18 mouse cellular contexts compared by ENCODE assay signal in the genomic region with DNA sequence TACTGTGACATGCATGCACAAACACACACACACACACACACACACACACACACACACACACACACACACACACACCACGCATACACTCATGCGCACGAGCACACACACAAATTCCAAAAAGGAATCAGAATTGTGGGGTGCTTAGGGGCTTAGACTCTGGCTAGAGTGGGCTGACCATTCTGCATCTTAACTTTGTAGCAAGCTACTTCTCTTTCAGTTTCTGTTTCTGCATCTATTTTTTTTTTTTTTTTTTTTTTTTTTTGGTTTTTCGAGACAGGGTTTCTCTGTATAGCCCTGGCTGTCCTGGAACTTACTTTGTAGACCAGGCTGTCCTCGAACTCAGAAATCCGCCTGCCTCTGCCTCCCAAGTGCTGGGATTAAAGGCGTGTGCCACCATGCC. TPM values are rescaled to one million over a fixed set of nuclear protein-coding genes. Genes with fewer than 3 reads are reported as not detected.
DNase-seq lines count a peak whose midpoint lies in the region; ATAC-seq and TF ChIP-seq lines count a peak whose summit lies in the region.
"Not testable (repeated sequence)": the region's sequence is repeated elsewhere in the genome, so short reads cannot be mapped to it uniquely, and the experiment has no call there.
"Had no signal": no experiment of that assay in that cellular context is flagged by ENCODE, and none has a peak within 500 bp of the region (broad histone marks: within the 10 kb centered on the region; RNA-seq: fewer than 3 reads in every experiment).

No protein-coding gene starts in this region.

- in situ Hi-C loops in CH12.LX (cut with MboI; ENCODE audit: low pct_ligation_motif_present, low pct_unique_long_range_greater_than_20kb, low sequenced_read_pairs): not testable (repeated sequence)

- not testable (repeated sequence) for TF ChIP-seq EP300 in CH12.LX (IDR thresholded peaks at IDR 0.05; ENCODE audit: low read length)

- H3K27ac ChIP-seq in CH12.LX (ENCODE audit: insufficient read depth, low read depth): peak overlapping the region; percentile 23; the same call in 1 of the 2 replicates
- 0 out of 2 replicates have a peak overlapping the region, but pooled peaks have one; percentile 37 for H3K27ac ChIP-seq in small intestine, adult 2 months (ENCODE audit: insufficient read depth, low read depth, low read length)
- peak overlapping the region; percentile 19; the same call in 1 of the 2 replicates for H3K27ac ChIP-seq in spleen, adult 2 months (ENCODE audit: insufficient read depth, low read length)
- H3K27ac ChIP-seq in thymus, adult 2 months (ENCODE audit: control insufficient read depth, insufficient read depth, low read length): peak overlapping the region; percentile 69

- not testable (repeated sequence) for H3K27me3 ChIP-seq in CH12.LX (replicated peaks); small intestine, adult 2 months (ENCODE audit: control insufficient read depth, insufficient read depth, low read length); spleen, adult 2 months (ENCODE audit: control insufficient read depth, insufficient read depth, low read length); thymus, adult 2 months (ENCODE audit: control insufficient read depth, insufficient read depth, low read length)

- not testable (repeated sequence) for H3K9ac ChIP-seq in CH12.LX (ENCODE audit: insufficient read depth, low read depth)

- dilution Hi-C loops in CH12.LX (cut with MboI; ENCODE audit: extremely low pct_ligation_motif_present, extremely low pct_unique_long_range_greater_than_20kb, low sequenced_read_pairs): not testable (repeated sequence)

- ATAC-seq in activated CD4-positive, CD25-positive, alpha-beta regulatory T cell, adult 4 months: peak; percentile 37

- H3K4me2 ChIP-seq in CH12.LX (ENCODE audit: insufficient read depth, low read depth, poor library complexity, severe bottlenecking): peak overlapping the region; percentile 12; the same call in 1 of the 2 replicates

- H3K4me3 ChIP-seq in CH12.LX (replicated peaks in 1 of 3; ENCODE audit: low read depth in 2 of 3, low read length in 2 of 3, poor library complexity in 1 of 3); small intestine, adult 2 months (ENCODE audit: low read depth, low read length); spleen, adult 2 months (ENCODE audit: extremely low read depth, insufficient read depth, insufficient read length); thymus, adult 2 months (ENCODE audit: control insufficient read depth, insufficient read depth, low read length): not testable (repeated sequence)

- H3K9me3 ChIP-seq in CH12.LX (replicated peaks; ENCODE audit: low read length): peaks cover 23% of the 10 kb centered on the region

- not testable (repeated sequence) for TF ChIP-seq RAD21 in CH12.LX (IDR thresholded peaks at IDR 0.05; ENCODE audit: low read depth, low read length)

- not testable (repeated sequence) for H3K79me2 ChIP-seq in CH12.LX (replicated peaks; ENCODE audit: control insufficient read depth, extremely low read depth, insufficient read depth, poor library complexity, severe bottlenecking)

- not testable (repeated sequence) for DNase-seq in CH12.LX (ENCODE audit: extremely low read depth); spleen, adult 2 months (ENCODE audit: low read depth in 1 of 2, low spot score in 2 of 2); thymus, adult 2 months
- peak; percentile 35 for DNase-seq in induced T-regulatory cell, adult 2 months (ENCODE audit: low read depth)

- peaks cover 26 to 60% of the 10 kb centered on the region in 2 experiments for H3K4me1 ChIP-seq in CH12.LX (ENCODE audit: control insufficient read depth in 1 of 2, insufficient read depth in 2 of 2)
- not testable (repeated sequence) for H3K4me1 ChIP-seq in small intestine, adult 2 months (ENCODE audit: control insufficient read depth, insufficient read depth, insufficient read length, low read length)
- peaks cover 22% of the 10 kb centered on the region; the same call in 1 of the 2 replicates for H3K4me1 ChIP-seq in spleen, adult 2 months (ENCODE audit: control insufficient read depth, insufficient read depth, insufficient read length)
- peaks cover 54% of the 10 kb centered on the region for H3K4me1 ChIP-seq in thymus, adult 2 months (replicated peaks; ENCODE audit: control insufficient read depth, insufficient read depth, low read length)

- TF ChIP-seq CTCF in CH12.LX (conservative IDR thresholded peaks at IDR 0.05 in 1 of 2, IDR thresholded peaks at IDR 0.05 in 1 of 2; ENCODE audit: low read depth in 2 of 2, low read length in 2 of 2); small intestine, adult 2 months (IDR thresholded peaks at IDR 0.05; ENCODE audit: extremely low read depth, insufficient read length, insufficient replicate concordance, low read depth, low read length); spleen, adult 2 months (IDR thresholded peaks at IDR 0.05; ENCODE audit: extremely low read depth, insufficient read depth, insufficient read length, insufficient replicate concordance); thymus, adult 2 months (IDR thresholded peaks at IDR 0.05; ENCODE audit: borderline replicate concordance, control insufficient read depth, extremely low read depth, insufficient read depth, low read length, poor library complexity): not testable (repeated sequence)

- not testable (repeated sequence) for H3K36me3 ChIP-seq in CH12.LX (replicated peaks in 1 of 2; ENCODE audit: control insufficient read depth in 1 of 2, insufficient read depth in 1 of 2, low read length in 1 of 2); small intestine, adult 2 months (ENCODE audit: control insufficient read depth, insufficient read depth, low read length); spleen, adult 2 months (ENCODE audit: control insufficient read depth, insufficient read depth, low read length); thymus, adult 2 months (ENCODE audit: control insufficient read depth, insufficient read depth, low read length)

- not testable (repeated sequence) for TF ChIP-seq POLR2A in CH12.LX (IDR thresholded peaks at IDR 0.05; ENCODE audit: low read depth, low read length); small intestine, adult 2 months (IDR thresholded peaks at IDR 0.05; ENCODE audit: low read depth, low read length); spleen, adult 2 months (IDR thresholded peaks at IDR 0.05; ENCODE audit: low read depth, low read length); thymus, adult 2 months (IDR thresholded peaks at IDR 0.05; ENCODE audit: control insufficient read depth, extremely low read depth, insufficient read depth, low read length, poor library complexity)

- 85% methylated on average over 6 of the region's 7 CpGs for WGBS in small intestine, adult 2 months
- 66% methylated on average over 7 of the region's 7 CpGs for WGBS in spleen, adult 2 months
- WGBS in thymus, adult 2 months: 79% methylated on average over 7 of the region's 7 CpGs

TF ChIP-seq in CH12.LX, 34 proteins besides CTCF, POLR2A, EP300 and RAD21:
- TF ChIP-seq ZNF384 (IDR thresholded peaks at IDR 0.05; ENCODE audit: low read depth, low read length): peak; percentile 93

RNA-seq across cellular contexts. Expression of gene Gm525, which starts 16.7 kb away (rescaled TPM):
- total RNA-seq in CH12.LX (2012; rRNA removed): 0.34 and 0.46 TPM in 2 replicates
- not detected in 2 replicates for total RNA-seq in CH12.LX (2014; rRNA removed)
- 0.83 TPM in 1 of 2 replicates, not detected in the other for polyA plus RNA-seq in CH12.LX (2012; ENCODE audit: insufficient read length, low read depth)
- polyA plus RNA-seq in activated CD4-positive, CD25-positive, alpha-beta regulatory T cell, adult 4 months (2017; shearing (Covaris generic)): not detected
- not detected in 2 replicates for polyA plus RNA-seq in small intestine, adult 2 months (2012; rRNA removed)
- not detected in 2 replicates for polyA plus RNA-seq in spleen, adult 2 months (2012; rRNA removed)
- polyA plus RNA-seq in thymus, adult 2 months (2012; rRNA removed): 25.8 and 35.9 TPM in 2 replicates
- total RNA-seq: adrenal gland, adult 18-20 months; adrenal gland, adult 2 months; adrenal gland, adult 8-10 months; adrenal gland, postnatal 10 days; adrenal gland, postnatal 14 days; adrenal gland, postnatal 25 days; adrenal gland, postnatal 36 days; G1E; MEL had no signal
- polyA plus RNA-seq: C2C12; CD4-positive, CD25-positive, alpha-beta regulatory T cell, adult 4 months; G1E; Patski had no signal

RNA-seq across cellular contexts. Expression of gene Dgke, which starts 23.7 kb away (rescaled TPM):
- total RNA-seq in CH12.LX (2012; rRNA removed) (4.8 and 5.8 TPM in 2 replicates), CH12.LX (2014; rRNA removed) (13.4 and 14.3 TPM in 2 replicates)
- polyA plus RNA-seq in CH12.LX (2012; ENCODE audit: insufficient read length, low read depth): 15.0 and 17.0 TPM in 2 replicates
- 1 to 10 TPM; 3.7 to 4.9 TPM for polyA plus RNA-seq in activated CD4-positive, CD25-positive, alpha-beta regulatory T cell, adult 4 months (2017; shearing (Covaris generic))
- polyA plus RNA-seq in small intestine, adult 2 months (2012; rRNA removed): 2.1 and 3.2 TPM in 2 replicates
- 3.9 and 6.9 TPM in 2 replicates for polyA plus RNA-seq in spleen, adult 2 months (2012; rRNA removed)
- polyA plus RNA-seq in thymus, adult 2 months (2012; rRNA removed): 81.2 and 84.0 TPM in 2 replicates

Comparison
In these comparisons a context has a peak if more than half of its experiments do, and no peak if none do; other contexts are left out.
1. H3K27ac ChIP-seq: peak in every context shown above with its lines; median percentile 69 in thymus, adult 2 months; 37 in small intestine, adult 2 months; 23 in CH12.LX; 19 in spleen, adult 2 months.
2. RNA of gene Gm525, which starts 16.7 kb away (polyA plus RNA-seq): 25.8 to 35.9 TPM in thymus, adult 2 months; 0.83 TPM in CH12.LX, not detected in activated CD4-positive, CD25-positive, alpha-beta regulatory T cell, adult 4 months, not detected in small intestine, adult 2 months and not detected in spleen, adult 2 months; every median in the first group is over 10 times any median in the second.